Mouse (Mus musculus): ENCODE results near the gene Ppp1ca.

Ppp1ca gene

GRCm38 (mm10) chr19:4214771-4215450, 23.0 kb downstream of the Ppp1ca start:
- no peak for DNase-seq (ENCODE audit: low spot score)

GRCm38 (mm10) chr19:4215451-4215840, 23.6 kb downstream of the Ppp1ca start:
- DNase-seq (ENCODE audit: low spot score): no peak

GRCm38 (mm10) chr19:4216041-4216685, 24.3 kb downstream of the Ppp1ca start:
- DNase-seq (ENCODE audit: low spot score): no peak

GRCm38 (mm10) chr19:4217140-4217539, 25.3 kb downstream of the Ppp1ca start:
- DNase-seq (ENCODE audit: low spot score): no peak

GRCm38 (mm10) chr19:4217855-4218254, 26.0 kb downstream of the Ppp1ca start:
- DNase-seq (ENCODE audit: low spot score): no peak

GRCm38 (mm10) chr19:4218293-4218692, 26.4 kb downstream of the Ppp1ca start:
- no peak for DNase-seq (ENCODE audit: low spot score)

GRCm38 (mm10) chr19:4218784-4219183, 26.9 kb downstream of the Ppp1ca start:
- no peak for DNase-seq (ENCODE audit: low spot score)

GRCm38 (mm10) chr19:4219943-4220342, 28.1 kb downstream of the Ppp1ca start:
- no peak for DNase-seq (ENCODE audit: low spot score)

- DNase-seq (ENCODE audit: low spot score): no peak
Observed at GRCm38 (mm10) chr19:4220416-4220815, 28.6 kb downstream of the Ppp1ca start.

- DNase-seq (ENCODE audit: low spot score): no peak
Observed at GRCm38 (mm10) chr19:4220957-4221743, 29.3 kb downstream of the Ppp1ca start.

GRCm38 (mm10) chr19:4222165-4222564, 30.3 kb downstream of the Ppp1ca start:
- DNase-seq (ENCODE audit: low spot score): no peak

GRCm38 (mm10) chr19:4226779-4227178, 34.9 kb downstream of the Ppp1ca start:
- no peak for DNase-seq (ENCODE audit: low spot score)

- DNase-seq (ENCODE audit: low spot score): no peak
Observed at GRCm38 (mm10) chr19:4227446-4227845, 35.6 kb downstream of the Ppp1ca start.

GRCm38 (mm10) chr19:4227894-4228678, 36.2 kb downstream of the Ppp1ca start:
- DNase-seq (ENCODE audit: low spot score): peak; percentile 52

- no peak for DNase-seq (ENCODE audit: low spot score)
Observed at GRCm38 (mm10) chr19:4228891-4229290, 37.0 kb downstream of the Ppp1ca start.

GRCm38 (mm10) chr19:4229451-4230076, 37.7 kb downstream of the Ppp1ca start:
- no peak for DNase-seq (ENCODE audit: low spot score)

- DNase-seq (ENCODE audit: low spot score): peak; percentile 48
Observed at GRCm38 (mm10) chr19:4230415-4230814, 38.5 kb downstream of the Ppp1ca start.

- peak; percentile 94 for DNase-seq (ENCODE audit: low spot score)
Observed at GRCm38 (mm10) chr19:4231253-4232185, 39.7 kb downstream of the Ppp1ca start, which contains the start of gene Pold4. Gene Pold4, plus strand, starts transcription at chr19:4231899.

- no peak for DNase-seq (ENCODE audit: low spot score)
Observed at GRCm38 (mm10) chr19:4232186-4232572, 40.3 kb downstream of the Ppp1ca start.

- no peak for DNase-seq (ENCODE audit: low spot score)
Observed at GRCm38 (mm10) chr19:4232651-4233050, 40.8 kb downstream of the Ppp1ca start.
